Mouse (Mus musculus): Measurements from ENCODE around the gene Psmb9. TPM values are rescaled to one million over a fixed set of nuclear protein-coding genes. Genes with fewer than 3 reads are reported as not detected.

Psmb9 gene
- polyA plus RNA-seq, 1 experiment, result 0.26 TPM

- TF ChIP-seq TCF12 (IDR thresholded peaks at IDR 0.05; ENCODE audit: insufficient read depth, poor library complexity, severe bottlenecking), result no peak
- no peak for TF ChIP-seq POLR2A (IDR thresholded peaks at IDR 0.05; ENCODE audit: insufficient read length, low read depth)
- no peak for TF ChIP-seq SRF (IDR thresholded peaks at IDR 0.05; ENCODE audit: control insufficient read depth, insufficient read length, low read depth)
- no peak for TF ChIP-seq E2F4 (IDR thresholded peaks at IDR 0.05; ENCODE audit: insufficient read depth)
- TF ChIP-seq MYOG (IDR thresholded peaks at IDR 0.05; ENCODE audit: control insufficient read depth in 1 of 3, insufficient read depth in 1 of 3, insufficient read length in 2 of 3, low read depth in 2 of 3), result no peak
- TF ChIP-seq POLR2AphosphoS2 (IDR thresholded peaks at IDR 0.05; ENCODE audit: insufficient read length, low read depth), result no peak
- no peak for TF ChIP-seq MYOD1 (IDR thresholded peaks at IDR 0.05; ENCODE audit: control insufficient read depth in 1 of 3, insufficient read length in 2 of 3, low read depth in 2 of 3)
- no peak for TF ChIP-seq TCF3 (IDR thresholded peaks at IDR 0.05; ENCODE audit: insufficient read length, low read depth)
- no peak for TF ChIP-seq USF1 (IDR thresholded peaks at IDR 0.05; ENCODE audit: low read depth)
- TF ChIP-seq REST (IDR thresholded peaks at IDR 0.05; ENCODE audit: insufficient read depth, insufficient read length), result no peak
- no peak for TF ChIP-seq MAX (IDR thresholded peaks at IDR 0.05; ENCODE audit: low read depth)
- no peak for TF ChIP-seq CEBPB (IDR thresholded peaks at IDR 0.05; ENCODE audit: insufficient read depth, poor library complexity, severe bottlenecking)
- peaks cover 40% of the 10 kb centered on the region for H3K27me3 ChIP-seq (ENCODE audit: control insufficient read depth, insufficient read depth, insufficient read length)
These were observed 3.9 kb downstream of the Psmb9 start for GRCm38 (mm10) chr17:34183564-34184219.

DNA sequence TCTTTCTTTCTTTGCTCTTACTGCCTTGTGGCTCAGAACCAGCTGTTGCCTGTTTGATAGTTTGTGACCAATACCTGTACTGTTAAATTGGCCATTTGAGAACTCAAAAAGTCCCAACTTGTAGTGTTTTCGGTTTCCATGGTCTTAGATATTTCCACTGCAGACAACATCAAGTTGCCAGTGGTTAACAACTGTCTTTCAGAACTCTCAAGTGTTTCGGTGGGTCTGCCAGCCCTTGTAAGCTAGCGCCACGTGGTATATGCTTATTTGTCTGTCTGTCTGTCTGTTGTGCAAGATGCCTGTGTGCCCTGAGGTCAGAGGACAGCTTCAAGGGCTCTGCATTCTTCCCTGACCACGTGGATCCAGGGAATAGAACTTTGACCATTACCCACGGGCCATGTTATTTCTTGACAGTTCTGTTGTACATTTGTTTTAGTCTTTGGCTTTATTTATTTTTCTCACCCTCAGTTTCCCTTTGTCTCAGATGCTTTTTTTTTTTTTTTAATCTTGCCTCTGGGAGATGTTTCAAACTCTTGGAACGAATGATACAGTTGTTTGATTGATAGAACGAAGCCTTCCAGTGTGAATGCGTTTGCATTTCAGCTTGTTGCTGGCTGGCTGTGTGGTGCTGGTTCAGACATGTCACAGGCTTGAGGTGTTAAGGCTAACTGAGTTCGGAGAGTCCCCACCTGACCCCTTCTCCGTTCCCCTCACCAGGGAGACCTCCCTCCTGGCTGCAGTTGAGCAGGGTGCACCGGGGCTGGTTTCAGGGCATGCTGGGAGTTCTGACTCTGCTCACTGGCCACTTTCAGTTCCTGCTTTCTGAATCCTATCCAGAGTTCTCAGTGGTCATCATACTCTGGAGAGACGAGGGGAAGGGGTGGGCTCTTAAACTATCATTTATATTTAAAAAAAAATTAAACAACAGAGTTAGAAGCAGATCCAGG is 7.4 kb downstream of the Psmb9 start:
- TF ChIP-seq MAX (IDR thresholded peaks at IDR 0.05; ENCODE audit: low read depth), result no peak
- no peak for TF ChIP-seq TCF12 (IDR thresholded peaks at IDR 0.05; ENCODE audit: insufficient read depth, poor library complexity, severe bottlenecking)
- TF ChIP-seq CEBPB (IDR thresholded peaks at IDR 0.05; ENCODE audit: insufficient read depth, poor library complexity, severe bottlenecking), result no peak
- no peak for TF ChIP-seq MYOD1 (IDR thresholded peaks at IDR 0.05; ENCODE audit: control insufficient read depth in 1 of 3, insufficient read length in 2 of 3, low read depth in 2 of 3)
- TF ChIP-seq REST (IDR thresholded peaks at IDR 0.05; ENCODE audit: insufficient read depth, insufficient read length), result no peak
- TF ChIP-seq E2F4 (IDR thresholded peaks at IDR 0.05; ENCODE audit: insufficient read depth), result no peak
- TF ChIP-seq MYOG (IDR thresholded peaks at IDR 0.05; ENCODE audit: control insufficient read depth in 1 of 3, insufficient read depth in 1 of 3, insufficient read length in 2 of 3, low read depth in 2 of 3), result no peak
- TF ChIP-seq TCF3 (IDR thresholded peaks at IDR 0.05; ENCODE audit: insufficient read length, low read depth), result no peak
- no peak for TF ChIP-seq SRF (IDR thresholded peaks at IDR 0.05; ENCODE audit: control insufficient read depth, insufficient read length, low read depth)
- TF ChIP-seq POLR2AphosphoS2 (IDR thresholded peaks at IDR 0.05; ENCODE audit: insufficient read length, low read depth), result no peak
- no peak for TF ChIP-seq POLR2A (IDR thresholded peaks at IDR 0.05; ENCODE audit: insufficient read length, low read depth)
- TF ChIP-seq USF1 (IDR thresholded peaks at IDR 0.05; ENCODE audit: low read depth), result no peak
- Histone ChIP-seq H3ac (ENCODE audit: control insufficient read depth, insufficient read length) (no peak overlapping the region), H3K4me2 (ENCODE audit: low read depth) (no peak overlapping the region), H3K4me3 (no peak overlapping the region), H3K36me3 (ENCODE audit: control insufficient read depth, insufficient read depth) (no peaks in the 10 kb centered on the region), H3K27me3 (ENCODE audit: control insufficient read depth, insufficient read depth, insufficient read length) (peaks cover 23% of the 10 kb centered on the region), H3K79me2 (ENCODE audit: control insufficient read depth, insufficient read depth) (no peaks in the 10 kb centered on the region)

More at GRCm38 (mm10) chr17:34183564-34184219, 3.9 kb downstream of the Psmb9 start:
- Histone ChIP-seq H3K4me2 (ENCODE audit: low read depth) (no peak overlapping the region), H3K79me2 (ENCODE audit: control insufficient read depth, insufficient read depth) (no peaks in the 10 kb centered on the region), H3K4me3 (no peak overlapping the region), H3K36me3 (ENCODE audit: control insufficient read depth, insufficient read depth) (no peaks in the 10 kb centered on the region), H3ac (ENCODE audit: control insufficient read depth, insufficient read length) (no peak overlapping the region)

DNA sequence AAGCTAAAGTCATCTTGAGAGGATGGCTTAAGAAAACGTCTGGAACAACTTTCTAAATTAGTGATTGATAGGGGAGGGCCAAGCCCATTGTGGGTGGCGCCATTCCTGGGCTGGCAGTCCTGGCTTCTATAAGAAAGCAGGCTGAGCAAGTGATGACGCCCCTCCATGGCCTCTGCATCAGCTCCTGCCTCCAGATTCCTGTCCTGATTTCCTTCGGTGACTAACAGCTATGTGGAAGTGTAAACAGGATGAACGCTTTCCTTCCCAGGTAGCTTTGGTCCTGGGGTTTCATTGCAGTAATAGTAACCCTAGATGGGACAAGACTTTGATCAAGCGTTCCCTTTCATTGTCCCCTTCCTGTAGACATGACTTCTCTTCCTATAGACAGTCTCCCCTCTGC is 8.5 kb downstream of the Psmb9 start:
- no peak for TF ChIP-seq POLR2A (IDR thresholded peaks at IDR 0.05; ENCODE audit: insufficient read length, low read depth)
- peaks cover 15% of the 10 kb centered on the region for H3K27me3 ChIP-seq (ENCODE audit: control insufficient read depth, insufficient read depth, insufficient read length)
- H3K36me3 ChIP-seq (ENCODE audit: control insufficient read depth, insufficient read depth), result no peaks in the 10 kb centered on the region

DNA sequence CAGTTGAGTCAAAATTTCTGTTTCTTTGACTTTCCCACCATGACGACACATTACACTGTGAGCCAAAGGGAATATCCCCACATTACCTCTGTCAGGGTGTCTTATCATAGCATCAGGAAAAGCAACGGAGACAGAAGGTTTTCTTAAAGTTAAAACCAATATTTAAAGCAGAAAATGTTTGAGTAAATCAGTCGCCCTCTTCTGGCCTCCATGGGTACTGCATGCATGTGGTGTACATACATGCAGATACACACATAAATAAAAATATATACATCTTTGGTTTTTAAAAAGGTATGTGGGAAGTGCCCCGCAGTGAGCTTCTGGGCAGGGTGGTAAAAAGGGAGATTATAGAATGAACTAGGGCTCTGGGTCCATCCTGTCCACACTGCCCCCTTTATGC is 10.4 kb downstream of the Psmb9 start:
- Histone ChIP-seq H3ac (ENCODE audit: control insufficient read depth, insufficient read length) (no peak overlapping the region), H3K4me2 (ENCODE audit: low read depth) (no peak overlapping the region), H3K27me3 (ENCODE audit: control insufficient read depth, insufficient read depth, insufficient read length) (peaks cover 7% of the 10 kb centered on the region), H3K36me3 (ENCODE audit: control insufficient read depth, insufficient read depth) (no peaks in the 10 kb centered on the region), H3K4me3 (no peak overlapping the region), H3K79me2 (ENCODE audit: control insufficient read depth, insufficient read depth) (no peaks in the 10 kb centered on the region)
- TF ChIP-seq TCF12 (IDR thresholded peaks at IDR 0.05; ENCODE audit: insufficient read depth, poor library complexity, severe bottlenecking) (no peak), POLR2AphosphoS2 (IDR thresholded peaks at IDR 0.05; ENCODE audit: insufficient read length, low read depth) (no peak), CEBPB (IDR thresholded peaks at IDR 0.05; ENCODE audit: insufficient read depth, poor library complexity, severe bottlenecking) (no peak), USF1 (IDR thresholded peaks at IDR 0.05; ENCODE audit: low read depth) (no peak), REST (IDR thresholded peaks at IDR 0.05; ENCODE audit: insufficient read depth, insufficient read length) (no peak), MAX (IDR thresholded peaks at IDR 0.05; ENCODE audit: low read depth) (no peak), SRF (IDR thresholded peaks at IDR 0.05; ENCODE audit: control insufficient read depth, insufficient read length, low read depth) (no peak), MYOD1 (IDR thresholded peaks at IDR 0.05; ENCODE audit: control insufficient read depth in 1 of 3, insufficient read length in 2 of 3, low read depth in 2 of 3) (no peak), TCF3 (IDR thresholded peaks at IDR 0.05; ENCODE audit: insufficient read length, low read depth) (no peak), MYOG (IDR thresholded peaks at IDR 0.05; ENCODE audit: control insufficient read depth in 1 of 3, insufficient read depth in 1 of 3, insufficient read length in 2 of 3, low read depth in 2 of 3) (no peak), POLR2A (IDR thresholded peaks at IDR 0.05; ENCODE audit: insufficient read length, low read depth) (no peak), E2F4 (IDR thresholded peaks at IDR 0.05; ENCODE audit: insufficient read depth) (no peak)

More for the DNA sequence above, 8.5 kb downstream of the Psmb9 start:
- Histone ChIP-seq H3K79me2 (ENCODE audit: control insufficient read depth, insufficient read depth) (no peaks in the 10 kb centered on the region), H3K4me3 (no peak overlapping the region), H3ac (ENCODE audit: control insufficient read depth, insufficient read length) (no peak overlapping the region), H3K4me2 (ENCODE audit: low read depth) (no peak overlapping the region)

Data from myocyte (in vitro differentiated cells).